Mouse (Mus musculus) testis, adult 2 months (tissue): ENCODE results near the gene Igfbp5.

Source experiments
- CTCF ChIP-seq: fragments of 200-500 bp; IDR thresholded peaks from 2 replicates; pipeline ENCODE4 v1.5.1; 2012; ENCODE audit warnings: low read depth, mild to moderate bottlenecking, inconsistent platforms, low read length, moderate library complexity; ENCODE audit not compliant: control insufficient read depth, insufficient read depth, insufficient replicate concordance
- POLR2A ChIP-seq: fragments of 200-500 bp; IDR thresholded peaks from 2 replicates; pipeline ENCODE4 v1.6.1; 2012; ENCODE audit warnings: low read depth, mild to moderate bottlenecking, inconsistent platforms, low read length, moderate library complexity; ENCODE audit not compliant: control insufficient read depth

- TF ChIP-seq CTCF: no peak
- no peak for TF ChIP-seq POLR2A
These were observed 41.1 kb downstream of the Igfbp5 start for GRCm38 (mm10) chr1:72833563-72833962.
